Mouse (Mus musculus): ENCODE data around the gene Ift74.
"Not testable (repeated sequence)": the region's sequence is repeated elsewhere in the genome, so short reads cannot be mapped to it uniquely, and the experiment has no call there.

Gene Ift74

DNA sequence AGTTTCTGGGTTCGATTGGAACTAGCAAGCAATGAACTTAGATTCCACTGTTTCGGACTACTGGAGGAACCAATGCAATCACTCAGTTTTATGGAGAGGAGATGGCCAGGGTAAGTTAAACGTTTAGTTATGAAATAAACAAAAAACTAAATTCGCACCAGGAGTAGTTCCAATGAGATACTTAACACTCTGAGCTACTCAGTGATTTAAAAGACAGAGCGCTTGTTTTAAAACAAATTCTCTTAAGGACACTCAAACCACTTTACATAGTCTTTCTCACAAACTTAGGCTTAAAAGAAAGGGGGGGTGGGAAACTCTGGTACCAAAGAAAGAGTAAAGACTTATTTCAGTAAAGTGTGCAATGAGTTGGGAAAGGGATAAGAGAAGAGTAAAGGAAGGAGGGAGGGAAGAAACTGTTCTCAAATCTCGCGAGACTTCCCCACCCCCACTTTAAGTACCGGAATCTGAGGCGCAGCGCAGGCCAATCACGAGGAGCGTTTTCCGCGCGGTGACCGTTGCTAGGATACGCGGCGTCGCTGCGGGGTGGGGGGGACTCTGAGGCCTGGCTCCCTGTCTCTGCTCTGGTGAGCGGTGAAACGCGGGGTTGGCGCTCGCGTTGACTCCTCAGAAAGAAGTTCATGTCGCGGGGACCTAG, at the start of gene Ift74:
Gene Ift74, plus strand, starts transcription at position 520 of the 655 bp plus-strand sequence.
- DNase-seq (ENCODE audit: low spot score) = peak; percentile 98

DNA sequence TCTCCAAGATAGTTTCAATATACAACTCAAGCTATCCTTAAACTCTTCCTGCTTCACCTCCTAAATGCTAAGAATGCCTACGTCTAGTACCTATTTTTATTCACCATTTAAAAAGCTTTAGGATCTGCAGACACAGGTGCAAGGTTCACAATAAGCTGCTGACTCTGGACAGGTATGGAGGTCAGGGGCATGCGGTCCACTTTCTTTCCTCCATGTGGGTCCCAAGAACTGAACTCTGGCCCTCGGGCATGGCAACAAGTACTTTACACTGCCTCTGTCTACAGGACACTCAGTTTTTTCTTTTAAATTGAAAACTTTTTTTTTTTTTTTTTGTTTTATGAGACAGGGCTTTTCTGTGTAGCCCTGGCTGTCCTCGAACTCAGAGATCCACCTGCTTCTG, 41.6 kb upstream of the Ift74 start:
- no peak for DNase-seq (ENCODE audit: low spot score)

DNA sequence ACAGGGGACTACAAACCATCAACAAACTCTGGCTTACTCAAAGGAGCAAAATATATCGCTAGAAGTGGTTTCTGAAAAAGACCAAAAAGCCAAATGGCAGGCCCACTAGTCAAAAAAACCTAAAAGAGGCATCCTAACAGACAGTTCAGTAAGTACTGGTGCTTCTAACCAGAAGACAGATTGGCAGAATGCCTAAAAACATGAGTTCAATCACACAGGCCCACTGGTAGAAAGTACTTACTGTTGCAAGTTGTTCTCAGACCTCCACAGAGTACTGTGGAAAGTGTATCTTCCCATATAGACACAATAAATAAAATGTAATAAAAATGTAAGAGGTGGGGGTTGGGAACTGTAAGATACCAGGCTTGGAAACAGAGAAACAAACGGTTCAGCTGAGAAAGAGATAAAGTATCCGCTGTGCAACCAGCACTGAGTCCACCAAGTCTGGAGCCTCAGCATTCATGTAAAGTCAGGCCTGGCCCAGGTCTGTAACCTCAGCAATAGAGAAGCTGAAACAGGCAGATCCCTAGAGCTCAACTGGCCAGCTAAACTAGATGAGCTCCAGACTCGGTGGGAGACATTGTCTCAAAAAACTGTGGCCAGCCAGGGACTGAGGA, 22.4 kb upstream of the Ift74 start:
- DNase-seq (ENCODE audit: low spot score) = no peak

DNA sequence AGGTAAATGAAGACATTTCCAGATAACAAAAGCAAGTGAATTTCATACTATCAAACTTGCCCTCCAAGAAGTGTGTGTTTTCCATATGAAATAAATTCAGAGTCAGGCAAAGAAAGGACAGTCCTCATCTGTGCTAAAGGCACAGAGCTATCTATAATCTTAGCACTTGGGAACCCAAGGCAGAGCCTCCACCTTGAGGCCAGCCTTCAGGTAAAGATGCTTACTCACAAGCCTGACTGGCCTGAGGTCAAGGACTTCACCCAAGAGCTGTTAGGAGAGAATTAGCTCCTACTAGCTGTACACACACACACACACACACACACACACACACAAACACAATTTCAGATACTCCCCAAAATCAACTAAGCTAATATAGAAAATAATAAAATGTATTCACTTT, 21.6 kb upstream of the Ift74 start:
- no peak for DNase-seq (ENCODE audit: low spot score)

DNA sequence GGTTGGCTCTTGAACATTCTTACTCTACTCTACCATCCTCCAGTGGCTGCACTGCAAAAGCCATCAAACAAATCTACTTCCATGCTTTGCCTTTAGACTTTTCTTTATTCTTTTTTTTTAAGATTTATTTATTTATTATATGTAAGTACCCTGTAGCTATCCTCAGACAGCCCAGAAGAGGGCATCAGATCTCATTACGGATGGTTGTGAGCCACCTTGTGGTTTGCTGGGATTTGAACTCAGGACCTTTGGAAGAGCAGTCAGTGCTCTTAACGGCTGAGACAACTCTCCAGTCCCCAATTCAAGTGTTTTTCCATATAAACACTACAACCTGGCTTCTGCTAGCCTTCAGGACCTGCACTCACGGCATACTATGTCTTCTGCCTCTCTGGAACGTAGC, 12.9 kb upstream of the Ift74 start:
- DNase-seq (ENCODE audit: low spot score) = no peak

DNA sequence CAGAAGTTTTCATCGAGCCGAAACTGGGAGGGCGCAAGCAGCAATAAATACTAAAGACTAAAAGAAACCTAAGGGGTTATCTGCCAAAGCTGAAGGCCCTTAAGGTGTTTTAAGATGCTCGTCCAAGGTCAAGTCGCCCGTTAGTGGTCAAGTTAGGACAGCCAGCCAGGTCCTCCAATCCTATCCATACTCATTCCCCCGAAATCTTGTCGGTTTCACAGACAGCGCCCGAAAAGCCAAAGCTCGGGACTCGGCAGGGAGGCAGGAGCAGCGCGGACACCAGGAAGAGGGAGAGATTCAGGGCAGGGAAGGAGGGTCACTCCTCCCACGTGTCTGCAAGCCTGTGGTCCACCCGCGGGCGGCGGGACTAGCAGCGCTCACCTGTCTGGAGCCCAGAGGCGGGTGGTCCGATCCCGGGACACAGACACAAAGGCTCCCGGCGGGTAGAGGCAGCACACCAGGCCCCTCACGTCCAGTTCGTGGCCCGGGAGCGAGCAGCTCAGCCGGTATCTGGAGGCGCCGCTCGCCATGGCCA, 11.7 kb upstream of the Ift74 start:
- no peak for DNase-seq (ENCODE audit: low spot score)

DNA sequence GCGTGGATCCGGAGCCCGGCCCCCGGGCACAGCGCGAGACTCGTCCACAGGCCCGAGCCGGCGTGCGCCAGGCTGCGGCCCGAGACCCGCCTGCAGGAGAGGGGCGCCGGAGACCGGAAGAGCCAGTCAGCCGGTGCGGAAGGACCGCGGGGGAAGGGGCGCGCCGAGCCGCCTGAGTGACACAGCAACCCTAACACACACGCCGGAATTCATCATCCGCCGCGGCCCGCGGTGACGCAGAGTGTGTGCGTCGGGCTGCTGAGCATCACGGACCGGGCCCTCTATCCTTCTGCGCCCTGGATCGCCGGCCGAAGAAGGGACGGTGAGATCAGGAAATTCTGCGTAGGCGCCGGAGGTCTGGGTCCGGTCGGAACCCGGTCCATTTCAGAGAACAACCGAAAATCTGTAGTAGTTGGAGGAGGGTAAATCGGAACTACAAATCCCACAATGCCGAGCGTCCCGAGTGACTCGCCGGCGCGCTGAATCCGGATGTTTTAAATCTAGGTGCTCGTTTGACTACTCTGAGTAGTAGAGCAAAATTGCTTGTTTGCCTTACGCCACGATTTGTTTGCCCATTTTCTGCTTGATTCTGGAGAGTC, 11.2 kb upstream of the Ift74 start, which contains the start of gene Plaa:
Gene Plaa, minus strand, starts transcription at position 214 of the 599 bp plus-strand sequence.
- DNase-seq (ENCODE audit: low spot score) = peak; percentile 95

DNA sequence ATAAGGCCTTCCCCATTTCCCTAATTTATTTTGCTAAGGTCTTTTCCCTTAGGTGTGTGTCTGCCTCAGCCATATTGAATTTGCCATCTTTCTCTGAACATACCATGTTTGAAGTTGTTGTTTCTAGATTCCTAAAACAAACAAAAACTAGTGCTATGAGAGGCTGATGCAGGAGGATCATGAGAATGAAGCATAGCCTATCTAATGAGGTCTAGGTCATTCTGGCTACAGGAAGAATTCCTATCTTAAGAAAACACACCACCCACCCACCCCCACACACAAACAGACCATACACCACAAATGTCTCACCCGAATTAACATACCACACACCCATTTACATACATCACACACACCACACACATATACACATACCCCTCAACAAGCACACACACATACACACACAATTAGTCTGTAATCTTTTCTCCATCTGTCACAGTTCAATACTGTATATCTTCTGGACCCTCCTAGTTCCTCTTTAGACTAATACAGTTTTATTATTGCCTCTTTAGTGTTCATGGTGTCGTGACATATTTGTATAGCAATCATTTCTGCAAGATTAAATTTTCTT, 9.8 kb upstream of the Ift74 start:
- no peak for DNase-seq (ENCODE audit: low spot score)

DNA sequence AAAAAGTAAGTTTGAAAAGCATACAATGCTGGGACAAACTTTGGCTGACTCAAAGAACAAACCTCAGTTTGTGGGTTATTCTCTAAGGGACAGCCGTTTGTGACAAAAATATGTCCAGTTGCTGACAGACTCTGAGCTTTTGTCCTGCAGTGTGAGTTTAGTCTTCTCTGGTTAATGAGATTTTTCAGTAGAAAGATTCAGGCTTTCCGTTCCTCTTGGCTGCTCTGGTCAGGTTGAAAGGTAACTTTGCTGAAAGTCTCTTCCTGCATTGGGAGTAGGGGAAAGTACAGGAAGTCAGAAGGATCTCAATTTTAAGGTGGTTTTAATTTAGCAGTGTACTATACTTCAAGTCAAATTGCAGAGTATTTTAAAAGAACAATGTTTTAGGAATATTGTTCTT, 8.7 kb upstream of the Ift74 start:
- no peak for DNase-seq (ENCODE audit: low spot score)

DNA sequence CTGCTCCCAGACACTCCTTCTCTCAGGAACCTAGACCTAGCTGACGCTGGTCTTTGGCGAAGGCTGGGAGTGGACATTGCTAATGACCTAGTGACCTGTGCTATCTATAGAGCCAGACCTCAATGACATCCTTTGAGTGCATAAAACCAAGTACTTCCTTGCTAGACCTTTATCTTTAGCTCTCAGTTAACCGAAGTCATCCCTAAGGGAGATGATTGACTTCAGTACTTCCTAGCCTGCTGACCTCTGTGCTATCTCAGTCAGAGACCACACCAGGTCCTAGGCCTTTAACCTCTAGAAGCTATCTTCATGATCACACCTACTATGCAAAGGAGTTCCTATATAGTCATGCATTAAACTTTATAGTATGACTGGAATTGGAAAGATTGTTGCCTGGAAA, 4.0 kb upstream of the Ift74 start:
- DNase-seq (ENCODE audit: low spot score) = no peak

DNA sequence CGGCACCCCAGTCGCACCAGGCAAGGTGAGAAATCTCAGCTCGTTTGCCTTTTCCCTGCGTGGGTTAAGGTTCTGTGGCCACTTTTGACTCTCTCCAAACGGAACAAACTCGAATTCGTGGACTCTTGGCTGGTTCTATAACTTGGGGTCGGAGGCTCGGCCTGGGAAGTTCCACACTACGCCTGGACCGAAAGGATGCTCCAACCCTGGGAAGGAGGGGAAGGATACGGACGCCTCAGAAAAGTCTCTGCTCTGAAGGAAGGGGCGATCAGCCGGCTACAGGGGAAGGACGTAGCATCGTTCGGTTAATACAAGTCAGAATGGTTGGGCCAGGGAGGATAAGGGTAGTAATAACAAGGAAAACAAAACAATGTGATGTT, 326 bp downstream of the Ift74 start:
- no peak for DNase-seq (ENCODE audit: low spot score)

DNA sequence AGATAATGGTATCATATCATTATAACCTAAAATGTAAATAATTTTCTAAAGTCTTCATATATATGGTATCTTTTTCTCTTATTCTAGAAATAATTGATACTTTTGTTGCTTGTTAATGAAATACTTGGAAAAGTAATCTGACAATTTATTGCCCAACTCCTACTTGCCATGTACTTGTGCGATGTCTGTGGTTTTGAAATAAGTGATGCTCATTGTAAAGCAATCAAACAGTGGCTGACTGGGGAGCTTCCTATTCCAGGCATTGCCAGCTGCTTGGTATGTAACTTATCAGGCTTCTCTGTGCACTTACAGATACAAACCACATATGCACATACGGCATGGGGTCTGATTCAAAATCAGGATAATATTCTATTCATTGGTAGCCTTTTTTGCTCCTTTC, 5.8 kb downstream of the Ift74 start:
- no peak for DNase-seq (ENCODE audit: low spot score)

DNA sequence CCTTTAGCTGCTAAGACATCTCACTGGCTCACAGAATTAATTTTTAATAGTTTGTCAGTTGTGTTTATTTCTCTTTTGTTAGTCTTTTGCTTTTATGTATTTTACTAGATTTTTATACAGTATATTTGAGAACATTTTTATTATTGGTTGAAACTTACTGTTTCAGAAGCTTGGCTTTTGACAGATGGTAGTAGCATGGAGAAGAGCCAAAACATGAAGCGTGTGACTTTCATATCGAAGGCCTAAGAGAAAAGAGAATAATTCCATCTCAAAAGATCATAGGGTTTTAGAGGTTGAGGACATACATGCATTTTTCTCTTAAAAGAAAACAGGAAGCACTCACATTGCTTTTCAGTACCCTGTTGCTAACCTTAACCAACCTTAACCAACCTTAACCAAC, 28.9 kb downstream of the Ift74 start:
- no peak for DNase-seq (ENCODE audit: low spot score)

DNA sequence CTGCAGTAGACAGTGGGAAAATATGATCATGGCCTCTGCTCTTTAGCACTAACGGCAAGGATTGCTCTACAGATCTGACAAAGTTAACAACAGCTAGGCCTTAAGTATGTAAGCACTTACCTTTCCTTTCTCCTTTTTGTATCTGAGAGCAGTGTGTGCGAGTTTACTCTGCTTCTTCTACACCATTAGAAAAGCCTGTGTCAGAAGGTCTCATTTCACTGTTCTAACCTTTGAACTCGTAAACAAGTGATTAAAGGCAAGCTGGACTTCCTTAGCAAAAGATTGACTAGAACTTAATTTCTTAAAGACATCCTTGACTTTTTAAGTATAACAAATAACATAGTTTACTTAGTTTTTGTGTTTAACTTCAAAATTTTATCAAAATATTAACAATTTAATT, 35.6 kb downstream of the Ift74 start, which contains the start of gene Lrrc19:
Gene Lrrc19, minus strand, starts transcription at position 225 of the 400 bp plus-strand sequence.
- no peak for DNase-seq (ENCODE audit: low spot score)

DNA sequence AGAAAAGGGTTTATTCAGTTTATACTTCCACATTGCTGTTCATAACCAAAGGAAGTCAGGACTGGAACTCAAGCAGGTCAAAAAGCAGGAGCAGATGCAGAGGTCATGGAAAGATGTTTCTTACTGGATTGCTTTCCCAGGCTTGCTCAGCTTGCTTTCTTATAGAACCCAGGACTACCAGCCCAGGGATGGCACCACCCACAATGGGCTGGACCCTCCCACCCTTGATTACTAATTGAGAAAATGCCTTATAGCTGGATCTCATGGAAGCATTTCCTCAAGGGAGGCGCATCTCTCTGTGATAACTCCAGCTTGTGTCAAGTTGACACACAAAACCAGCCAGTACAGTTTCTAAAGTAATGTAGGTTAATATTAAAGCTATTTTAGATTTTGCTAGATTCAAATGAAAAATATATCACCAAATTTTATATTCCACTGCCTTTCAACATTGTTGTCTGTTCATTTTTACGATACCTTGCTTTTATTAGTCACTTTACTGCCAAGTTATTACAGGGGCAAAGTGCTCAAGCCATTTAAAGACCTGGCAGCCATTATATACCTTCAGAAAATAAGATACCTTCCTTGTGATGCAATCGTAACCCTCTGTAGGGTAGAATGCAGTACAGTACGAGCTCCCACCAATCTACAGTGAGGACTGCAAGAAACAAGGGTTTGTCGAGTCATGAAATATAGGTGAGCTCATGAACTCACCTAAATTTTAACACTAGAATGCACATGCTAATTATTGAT, 36.3 kb downstream of the Ift74 start:
- DNase-seq (ENCODE audit: low spot score) = not testable (repeated sequence)

DNA sequence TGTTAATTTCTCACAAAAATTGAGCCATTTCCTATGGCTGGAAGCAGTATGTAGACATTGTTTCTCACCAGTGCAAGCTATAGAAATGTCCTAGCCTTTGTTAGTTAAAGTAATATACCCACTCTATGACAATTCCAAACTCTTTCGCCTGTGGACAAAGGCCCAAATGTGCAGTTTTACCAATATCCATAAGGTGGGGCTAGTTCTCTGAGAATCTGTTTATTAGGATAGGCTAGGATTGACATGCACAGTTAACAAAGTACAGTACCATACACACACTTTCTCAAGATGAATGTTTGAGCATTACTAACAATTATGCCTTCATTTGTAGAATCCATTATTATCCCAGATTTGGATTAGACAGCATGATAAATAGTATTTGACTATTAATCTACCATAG, 55.4 kb downstream of the Ift74 start:
- DNase-seq (ENCODE audit: low spot score) = peak; percentile 74

DNA sequence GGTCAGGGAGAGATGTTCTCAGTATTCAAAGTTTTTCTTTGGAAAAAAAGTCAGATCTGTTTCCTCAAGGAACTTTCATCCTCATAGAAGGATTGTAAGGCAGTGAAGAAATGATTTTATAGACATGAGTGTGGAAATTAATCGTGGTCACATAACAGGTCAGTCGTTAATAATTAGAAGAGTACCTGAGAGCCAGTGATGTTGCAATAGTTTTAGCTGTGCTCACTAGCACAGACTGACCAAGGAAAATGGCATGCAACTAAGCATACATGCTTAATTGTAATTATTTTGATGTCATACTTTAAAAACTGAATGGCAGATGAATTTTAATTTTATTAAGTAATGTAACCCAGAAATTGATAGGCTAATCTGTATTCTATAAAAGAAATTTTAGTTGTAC, 66.4 kb downstream of the Ift74 start:
- no peak for DNase-seq (ENCODE audit: low spot score)

DNA sequence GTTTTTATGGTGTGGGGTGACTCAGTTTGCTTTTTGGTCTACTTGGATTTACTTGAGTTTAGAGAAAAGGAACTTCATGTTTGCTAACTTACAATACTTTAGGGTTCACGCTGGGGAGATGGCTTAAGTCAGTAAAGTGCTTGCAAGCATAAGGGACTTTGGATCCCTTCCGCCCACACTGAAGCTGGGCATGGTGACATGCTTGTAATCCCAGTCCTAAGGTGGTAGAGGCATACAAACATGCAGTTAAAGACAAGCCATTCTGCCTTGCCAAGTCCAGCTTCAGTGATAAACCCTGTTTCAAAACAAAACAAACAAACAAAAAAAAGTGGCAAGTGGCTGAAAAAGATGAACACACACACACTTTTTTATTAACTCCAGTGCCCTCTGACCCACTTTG, 66.9 kb downstream of the Ift74 start:
- no peak for DNase-seq (ENCODE audit: low spot score)

DNA sequence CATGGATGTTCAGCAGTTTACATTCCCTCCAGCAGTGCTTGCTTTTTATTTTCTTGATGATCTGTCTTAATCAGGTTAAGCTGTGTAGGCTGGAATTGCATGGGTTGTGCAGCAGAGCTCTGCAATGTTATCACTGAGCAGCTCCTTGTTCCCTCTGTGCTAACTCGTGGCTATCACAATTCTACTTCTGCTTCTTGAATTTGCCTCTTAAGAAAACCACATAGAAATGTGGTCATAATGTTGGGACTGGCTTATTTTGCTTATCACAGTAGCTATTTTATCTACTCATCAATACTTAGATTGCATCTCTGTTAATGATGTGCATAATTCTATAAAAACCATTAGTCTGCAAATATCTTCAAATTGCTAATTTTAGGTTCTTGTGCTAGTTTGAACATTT, 67.7 kb downstream of the Ift74 start:
- no peak for DNase-seq (ENCODE audit: low spot score)

DNA sequence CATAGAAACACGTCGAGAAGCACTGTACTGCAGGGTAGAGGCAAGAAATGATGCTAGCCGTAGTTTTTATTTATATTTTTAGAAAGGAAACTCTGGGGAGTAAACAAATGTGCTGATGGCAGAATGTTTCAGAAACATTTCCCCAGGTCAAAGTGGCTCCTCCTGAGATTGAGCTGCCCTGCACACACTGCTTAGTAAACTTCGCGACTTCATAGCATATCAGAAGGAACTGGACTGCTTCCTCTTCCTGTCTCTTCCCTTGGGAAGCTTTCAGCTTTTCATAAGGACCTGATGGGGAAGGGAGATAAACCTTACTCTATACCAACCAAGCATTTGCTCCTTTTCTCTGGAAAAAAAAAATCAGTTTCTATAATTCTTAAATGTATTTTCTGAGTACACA, 69.0 kb downstream of the Ift74 start:
- DNase-seq (ENCODE audit: low spot score) = no peak

DNA sequence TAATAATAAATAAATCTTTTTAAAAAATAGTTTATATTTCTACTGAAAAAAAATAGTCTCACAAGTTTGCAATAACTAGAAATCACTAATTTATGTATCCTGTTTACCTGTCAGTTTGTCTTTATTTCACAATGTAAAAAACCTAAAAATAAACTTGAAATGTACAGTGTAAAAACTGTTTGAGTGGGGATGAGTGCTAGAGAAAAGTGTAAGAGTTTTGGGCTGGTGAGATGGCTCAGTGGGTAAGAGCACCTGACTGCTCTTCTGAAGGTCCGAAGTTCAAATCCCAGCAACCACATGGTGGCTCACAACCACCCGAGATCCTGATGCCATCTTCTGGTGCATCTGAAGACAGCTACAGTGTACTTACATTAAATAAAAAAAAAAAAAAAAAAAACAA, 75.5 kb downstream of the Ift74 start:
- DNase-seq (ENCODE audit: low spot score) = not testable (repeated sequence)

DNA sequence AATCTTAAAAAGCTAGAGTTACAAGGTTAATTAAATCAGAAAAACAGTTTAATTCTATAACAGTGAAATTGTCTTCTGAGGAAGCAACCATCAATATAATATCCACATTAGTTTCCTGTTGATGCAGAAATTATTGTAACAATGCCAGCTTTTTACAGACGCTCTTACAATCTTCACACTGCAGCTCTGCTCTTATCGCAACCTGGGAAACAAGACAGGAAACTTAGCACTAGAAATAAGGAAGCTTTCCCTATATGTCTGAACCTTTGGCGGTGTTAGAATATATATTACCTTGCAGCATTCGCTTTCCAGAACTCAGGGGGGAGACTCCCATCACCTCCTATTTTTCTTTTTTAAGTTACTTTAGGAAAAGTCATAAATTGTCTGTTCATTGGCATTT, 76.8 kb downstream of the Ift74 start:
- no peak for DNase-seq (ENCODE audit: low spot score)

All from embryo, embryonic 10.5 days (tissue).